Mouse (Mus musculus) layer of hippocampus, postnatal 14 days (tissue): ENCODE results near the gene Kif6. TPM values are rescaled to one million over a fixed set of nuclear protein-coding genes. Genes with fewer than 3 reads are reported as not detected.
A peak's percentile ranks its signal among the peaks of the same experiment; 100 is the strongest.

Experiments
- DNase-seq, 2 experiments: peaks; one replicate each; pipeline ENCODE4 v3.0.0; 2021 to 2022; ENCODE audit warnings: low spot score in 2 of 2, mixed read lengths in 1 of 2
- long read RNA-seq, 2 experiments: library from polyadenylated mRNA; stranded (forward); transcript quantifications; one replicate each; pipeline ENCODE4 v2.0.0; 2021
- total RNA-seq, 2 experiments: library from RNA; stranded (reverse); gene quantifications; 2 replicates each; pipeline ENCODE4 v1.2.3; 2021

Gene Kif6
- total RNA-seq, result 1 to 10 TPM; 3.9 to 4.8 TPM
- long read RNA-seq, experiment 1, partial matches to known transcripts, result 2 of 4 reads
- long read RNA-seq, experiment 1, other reads (novel, unspliced or antisense), result 1 of 4 reads
- long read RNA-seq, experiment 2, partial matches to known transcripts, result 1 of 6 reads
- long read RNA-seq, experiment 2, other reads (novel, unspliced or antisense), result 2 of 6 reads

GRCm38 (mm10) chr17:49614577-49615235, at the start of gene Kif6:
TSS of gene Kif6 (plus strand) at chr17:49615136.
- DNase-seq, result peak; percentile 75 to 86

- DNase-seq, result no peak
Measured at GRCm38 (mm10) chr17:49568717-49569116, 46.2 kb upstream of the Kif6 start.

- DNase-seq, result no peak
Measured at GRCm38 (mm10) chr17:49577321-49577720, 37.6 kb upstream of the Kif6 start.

- no peak for DNase-seq
Measured at GRCm38 (mm10) chr17:49582471-49582870, 32.5 kb upstream of the Kif6 start.

DNA sequence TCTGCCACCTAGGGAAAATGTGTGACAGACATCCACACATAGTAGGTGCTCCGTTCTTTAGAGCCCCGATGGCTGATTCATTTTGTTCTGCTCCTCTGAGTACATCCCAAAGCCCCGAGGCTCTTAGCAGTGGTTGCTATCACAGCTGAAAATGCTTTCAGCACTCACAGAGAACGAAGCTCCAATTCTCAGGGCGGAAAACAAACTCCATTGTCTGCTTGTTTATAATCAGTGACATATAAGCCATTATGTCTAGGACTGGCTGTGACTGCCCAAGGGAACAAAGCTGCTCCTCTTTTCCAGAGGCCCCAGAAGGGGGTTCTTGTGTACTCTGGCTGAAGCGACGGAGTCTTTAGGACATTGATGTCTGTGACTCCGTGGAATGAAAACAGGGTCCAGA, 24.9 kb upstream of the Kif6 start:
- DNase-seq, result no peak

DNA sequence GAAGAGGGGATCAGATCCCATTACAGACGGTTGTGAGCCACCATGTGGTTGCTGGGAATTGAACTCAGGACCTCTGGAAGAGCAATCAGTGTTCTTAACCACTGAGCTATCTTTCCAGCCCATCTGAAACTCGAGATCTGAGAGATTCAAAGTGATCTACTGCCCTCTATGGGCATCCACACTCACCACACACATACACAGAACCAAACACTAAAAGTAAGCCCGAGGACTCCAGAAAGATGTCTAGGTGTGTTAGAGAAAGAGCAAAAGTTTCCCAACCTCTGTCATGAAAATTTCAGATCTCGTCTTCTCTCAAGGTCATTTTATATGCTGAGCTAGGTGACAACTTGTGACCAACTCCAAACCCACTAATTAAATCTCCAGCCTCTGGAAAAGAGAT, 9.5 kb upstream of the Kif6 start:
- DNase-seq, result no peak

DNA sequence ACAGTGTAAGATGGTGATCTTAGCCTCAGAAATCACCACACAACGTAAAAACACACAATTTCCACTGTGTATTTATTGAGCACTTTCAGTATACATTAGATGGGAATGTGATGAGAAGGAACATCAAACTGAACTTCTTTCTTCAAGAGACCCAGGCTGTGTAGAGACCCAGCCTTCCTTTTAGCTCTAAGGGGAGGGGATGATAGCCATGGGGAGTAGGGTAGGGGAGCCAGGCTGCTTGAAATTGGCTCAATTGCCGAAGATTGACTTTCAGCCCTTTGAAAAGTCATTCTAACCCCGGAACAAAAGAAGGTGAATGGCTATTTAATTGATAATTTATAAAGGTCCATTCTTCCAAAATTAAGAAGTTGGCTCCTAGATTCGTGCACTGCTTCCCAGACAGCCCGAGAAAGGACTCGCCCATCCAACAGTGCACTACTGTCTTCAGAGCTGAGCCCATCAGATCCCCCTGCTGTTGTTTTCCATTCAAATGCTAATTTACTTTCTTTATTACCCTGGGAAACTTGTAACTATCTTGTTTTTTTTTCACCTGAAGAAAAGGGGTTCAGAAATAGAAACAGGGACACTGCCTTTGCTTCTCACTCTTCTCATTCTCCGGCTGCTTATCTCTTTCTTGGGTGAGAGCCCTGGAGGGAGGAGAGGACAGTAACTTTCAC, 7.4 kb upstream of the Kif6 start:
- no peak for DNase-seq

GRCm38 (mm10) chr17:49610296-49610695, 4.6 kb upstream of the Kif6 start:
- DNase-seq, result no peak

GRCm38 (mm10) chr17:49615241-49615651, 310 bp downstream of the Kif6 start:
- no peak for DNase-seq

- DNase-seq, result no peak
Measured at GRCm38 (mm10) chr17:49624572-49624971, 9.6 kb downstream of the Kif6 start.

GRCm38 (mm10) chr17:49627011-49627794, 12.3 kb downstream of the Kif6 start:
- no peak for DNase-seq

DNA sequence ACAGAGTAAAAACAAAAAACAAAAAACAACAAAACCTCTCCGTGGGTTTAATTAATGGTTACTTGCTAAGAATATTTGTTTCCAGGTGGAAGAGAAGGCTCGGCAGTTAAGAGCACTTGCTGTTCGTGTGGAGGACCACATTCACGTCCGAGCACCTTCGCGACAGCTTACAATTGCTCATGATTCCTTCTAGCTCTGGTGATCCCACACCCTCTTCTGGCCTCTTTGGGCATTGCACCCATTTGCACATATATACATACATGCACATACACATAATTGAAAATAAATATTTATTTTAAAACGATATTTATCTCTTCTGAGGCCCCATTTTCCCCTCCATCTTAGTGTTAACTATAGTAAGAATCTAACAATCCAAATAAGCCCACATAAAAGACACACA, 13.9 kb downstream of the Kif6 start:
- DNase-seq, result no peak

GRCm38 (mm10) chr17:49633041-49633440, 18.1 kb downstream of the Kif6 start:
- no peak for DNase-seq

DNA sequence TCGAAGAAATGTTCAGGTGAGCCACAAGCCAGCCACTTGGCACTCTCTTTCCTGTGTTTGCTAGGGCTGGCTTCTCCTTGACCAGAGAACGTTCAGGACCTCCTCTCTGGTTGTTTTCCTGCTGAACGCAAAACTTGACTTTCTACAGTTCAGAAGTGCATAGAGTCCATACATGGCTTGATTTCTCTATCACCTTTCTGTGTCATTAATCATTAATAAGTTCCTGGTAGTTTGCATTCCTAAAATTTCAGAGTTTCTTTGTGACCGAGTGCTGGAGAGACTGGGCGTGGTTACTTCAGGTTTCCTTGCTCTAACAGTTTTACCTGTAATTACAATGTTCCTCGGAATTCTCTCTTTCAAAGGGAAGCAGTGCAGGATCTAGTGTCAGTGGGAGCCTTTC, 27.0 kb downstream of the Kif6 start:
- no peak for DNase-seq

DNA sequence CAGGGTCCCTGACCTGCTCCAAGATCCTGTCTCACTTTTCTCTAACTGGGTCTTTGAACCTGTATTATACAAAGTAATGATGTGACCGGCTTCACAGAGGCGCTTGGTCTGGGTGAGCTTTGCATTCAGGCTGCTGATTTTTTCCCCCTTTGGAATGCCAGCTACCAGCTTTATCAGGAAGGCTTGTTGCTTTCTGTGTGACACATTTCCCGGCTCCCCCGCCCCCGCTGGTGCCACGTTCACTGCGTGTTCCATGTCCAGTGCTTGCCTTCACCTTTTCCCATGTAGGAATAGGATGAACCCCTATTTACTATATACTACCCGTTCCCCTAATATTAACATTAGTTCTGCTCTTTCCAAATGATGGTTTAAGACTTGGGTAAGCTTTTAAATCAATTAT, 27.4 kb downstream of the Kif6 start:
- DNase-seq, result no peak

GRCm38 (mm10) chr17:49642889-49643490, 28.1 kb downstream of the Kif6 start:
- peak; percentile 20 to 41 for DNase-seq

DNA sequence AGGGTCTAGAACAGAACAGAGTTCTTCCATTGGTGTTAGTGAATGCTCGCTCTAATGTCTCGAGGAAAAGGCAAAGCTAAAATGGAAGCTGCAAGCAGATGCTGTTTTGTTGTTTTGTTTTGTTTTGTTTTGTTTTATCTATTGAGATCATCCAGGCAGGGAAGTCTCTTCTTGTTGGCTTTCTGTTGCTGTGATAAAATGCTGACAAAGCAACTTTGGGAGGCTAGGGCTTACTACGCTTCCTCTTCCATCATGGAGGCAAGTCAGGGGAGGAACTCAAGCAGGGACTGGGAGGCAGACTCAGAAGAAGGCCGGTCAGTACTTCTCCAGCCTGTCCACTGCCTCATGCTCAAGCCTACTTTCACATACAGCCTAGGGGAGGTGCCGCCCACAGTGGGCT, 31.3 kb downstream of the Kif6 start:
- DNase-seq, result no peak

DNA sequence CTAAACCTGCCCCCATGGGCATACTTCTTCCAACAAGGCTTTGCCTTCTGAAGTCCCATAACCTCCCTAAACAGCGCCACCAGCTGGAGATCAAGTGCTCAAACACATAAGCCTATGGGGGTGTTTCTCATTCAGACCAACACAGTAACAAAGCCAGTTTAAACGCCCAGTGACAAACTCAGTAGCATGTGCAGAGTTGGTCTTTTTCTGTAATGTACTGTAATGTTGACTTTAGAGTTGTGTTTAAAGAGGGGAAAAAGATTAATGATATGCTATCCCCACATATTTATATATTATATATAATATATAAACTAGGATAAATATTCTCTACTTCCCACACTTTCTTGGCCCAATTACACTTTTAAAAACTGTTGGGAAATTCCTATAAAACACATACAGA, 34.0 kb downstream of the Kif6 start:
- no peak for DNase-seq

- DNase-seq, result no peak
Measured at GRCm38 (mm10) chr17:49649394-49649793, 34.5 kb downstream of the Kif6 start.

GRCm38 (mm10) chr17:49650366-49650765, 35.4 kb downstream of the Kif6 start:
- DNase-seq, result no peak

GRCm38 (mm10) chr17:49652357-49652756, 37.4 kb downstream of the Kif6 start:
- peak; percentile 21 to 59 for DNase-seq
